In the genomic region with DNA sequence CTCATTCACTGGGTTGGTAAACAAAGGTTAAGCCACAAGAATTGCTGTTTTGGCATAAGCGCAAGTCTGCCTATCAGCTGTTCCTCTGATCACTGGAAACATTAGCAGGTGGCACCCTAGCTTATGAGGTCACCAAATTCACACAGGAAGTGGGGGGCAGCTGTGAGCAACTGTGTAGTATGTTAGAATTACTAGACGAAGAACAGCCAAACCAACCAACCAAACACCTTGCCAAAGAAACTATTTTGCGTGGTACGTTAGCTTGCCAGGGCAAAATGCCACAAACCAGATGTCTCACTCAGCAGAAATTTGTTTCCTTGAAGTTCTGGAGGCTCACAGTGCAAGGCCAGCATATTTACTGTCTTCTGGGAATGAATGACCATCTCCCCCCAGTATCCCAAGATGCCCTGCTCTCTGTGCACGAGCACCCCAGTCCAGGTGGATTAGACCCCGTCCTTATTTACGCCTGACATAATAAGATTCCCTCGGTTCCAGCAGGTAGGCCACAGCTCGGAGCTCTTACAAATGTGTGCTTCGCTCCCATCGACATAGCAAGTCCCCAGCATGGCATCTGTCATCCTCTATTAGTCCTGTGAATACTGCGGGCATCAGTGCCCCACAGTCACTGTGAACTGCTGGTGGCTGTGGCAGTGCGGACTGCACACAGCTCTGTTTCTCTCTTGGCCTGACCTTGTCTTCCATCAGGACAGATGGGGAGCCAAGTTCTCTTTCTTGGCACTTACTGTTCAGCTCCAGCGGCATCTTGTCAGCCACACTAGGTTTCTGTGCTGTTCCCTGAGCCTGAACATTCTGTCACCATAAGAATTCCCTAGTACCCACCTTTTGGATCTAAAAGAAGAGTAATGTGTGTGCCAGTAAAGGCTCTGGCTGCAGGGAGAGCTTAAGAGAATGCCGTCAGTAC, we compare ENCODE assay signal across 10 mouse cellular contexts. TPM values are rescaled to one million over a fixed set of nuclear protein-coding genes. Genes with fewer than 3 reads are reported as not detected.
A peak's percentile ranks its signal among the peaks of the same experiment; 100 is the strongest.
DNase-seq lines count a peak whose midpoint lies in the region; ATAC-seq and TF ChIP-seq lines count a peak whose summit lies in the region.
"Had no signal": no experiment of that assay in that cellular context is flagged by ENCODE, and none has a peak within 500 bp of the region (broad histone marks: within the 10 kb centered on the region; RNA-seq: fewer than 3 reads in every experiment).

No protein-coding gene starts in this region.

- no peak overlapping the region for H3K4me3 ChIP-seq in stomach, postnatal 0 days (ENCODE audit: low read depth, low read length)
- H3K4me3 ChIP-seq: heart, embryonic 15.5 days; liver, embryonic 15.5 days had no signal

- TF ChIP-seq EP300 in stomach, postnatal 0 days (optimal IDR thresholded peaks at IDR 0.05): no peak

- no peak overlapping the region for H3K9ac ChIP-seq in stomach, postnatal 0 days (ENCODE audit: low read length)
- H3K9ac ChIP-seq: heart, embryonic 15.5 days; liver, embryonic 15.5 days had no signal

- WGBS in stomach, postnatal 0 days: 89% methylated on average over 15 of the region's 15 CpGs

- no peaks in the 10 kb centered on the region for H3K27me3 ChIP-seq in stomach, postnatal 0 days (ENCODE audit: control insufficient read depth, insufficient read depth, low read length)
- H3K27me3 ChIP-seq: heart, embryonic 15.5 days; liver, embryonic 15.5 days had no signal

- TF ChIP-seq CTCF in stomach, postnatal 0 days (IDR thresholded peaks at IDR 0.05; ENCODE audit: low read depth): no peak

- H3K36me3 ChIP-seq in stomach, postnatal 0 days (ENCODE audit: control insufficient read depth, insufficient read depth, low read length): no peaks in the 10 kb centered on the region

- peak; percentile 39 for DNase-seq in kidney, adult 11 months
- no peak for DNase-seq in kidney, postnatal 4 days
- DNase-seq in testis, postnatal 10 days (ENCODE audit: low spot score): peak; percentile 25
- DNase-seq in testis, postnatal 14 days (ENCODE audit: low spot score): no peak
- no peak for DNase-seq in stomach, postnatal 0 days (ENCODE audit: low spot score)
- DNase-seq: midbrain, embryonic 14.5 days had no signal

- no peak overlapping the region for H3K4me2 ChIP-seq in stomach, postnatal 0 days (replicated peaks; ENCODE audit: low read depth)
- H3K4me2 ChIP-seq: heart, embryonic 15.5 days; liver, embryonic 15.5 days had no signal

- no peaks in the 10 kb centered on the region for H3K9me3 ChIP-seq in stomach, postnatal 0 days (ENCODE audit: control insufficient read depth, low read length)
- H3K9me3 ChIP-seq: heart, embryonic 15.5 days; liver, embryonic 15.5 days had no signal

- ATAC-seq in inflammation-experienced regulatory T-cells, adult 6 months: peak; percentile 76
- ATAC-seq in stomach, postnatal 0 days (ENCODE audit: low FRiP score, low TSS enrichment): no peak
- ATAC-seq in megakaryocyte-erythroid progenitor cell, adult 5-6 weeks (replicated peaks; ENCODE audit: low FRiP score, low TSS enrichment, poor library complexity, severe bottlenecking): no peak

- no peak overlapping the region for H3K27ac ChIP-seq in stomach, postnatal 0 days (replicated peaks)
- H3K27ac ChIP-seq: heart, embryonic 15.5 days; liver, embryonic 15.5 days had no signal

- H3K4me1 ChIP-seq in stomach, postnatal 0 days (replicated peaks; ENCODE audit: control insufficient read depth, insufficient read depth): no peaks in the 10 kb centered on the region
- H3K4me1 ChIP-seq: heart, embryonic 15.5 days; liver, embryonic 15.5 days had no signal

RNA-seq across cellular contexts. Expression of gene Map7, which starts 28.5 kb away (rescaled TPM):
- 1 to 10 TPM; 2.0 to 6.1 (median 5.4) TPM for polyA plus RNA-seq in inflammation-experienced regulatory T-cells, adult 6 months (2017; shearing (Covaris generic))
- polyA plus RNA-seq in stomach, postnatal 0 days (2015; fragmentation: Nextera tagmentation; extraction: Ambion mirVana): 23.0 TPM in 2 replicates
- 39.3 and 41.9 TPM in 2 replicates for total RNA-seq in megakaryocyte-erythroid progenitor cell, adult 5-6 weeks (2014; fragmentation: Nextera tagmentation)
- 58.8 and 64.9 TPM in 2 replicates for total RNA-seq in megakaryocyte-erythroid progenitor cell, adult 5-6 weeks (2017)

Comparison
In these comparisons a context has a peak if more than half of its experiments do, and no peak if none do; other contexts are left out.
1. DNase-seq: peak in kidney, adult 11 months (single experiment) and testis, postnatal 10 days (single experiment); none in kidney, postnatal 4 days (0 of 2), testis, postnatal 14 days (single experiment) and stomach, postnatal 0 days (single experiment).